Mouse (Mus musculus) forebrain, embryonic 16.5 days (tissue): ENCODE measurements around the gene Lmna. TPM values are rescaled to one million over a fixed set of nuclear protein-coding genes. Genes with fewer than 3 reads are reported as not detected.

Experiments used
- ATAC-seq: fragments of 200-750 bp; cut with Nextera tagmentation; 2 replicates; pipeline ENCODE4 v1.8.0; 2017; ENCODE audit warnings: mild to moderate bottlenecking, moderate library complexity
- H3K27ac ChIP-seq: fragments of 300-500 bp; sonication (generic); 2 replicates; pipeline ENCODE4 v1.5.1; 2014; ENCODE audit warnings: low read length, control low read depth
- H3K27me3 ChIP-seq: fragments of 300-500 bp; sonication (generic); replicated peaks from 2 replicates; pipeline ENCODE4 v1.6.1; 2014; ENCODE audit warnings: low read length; ENCODE audit not compliant: control insufficient read depth, insufficient read depth
- H3K36me3 ChIP-seq: fragments of 300-500 bp; sonication (generic); 2 replicates; pipeline ENCODE4 v1.6.1; 2014; ENCODE audit not compliant: control insufficient read depth, insufficient read depth
- H3K4me1 ChIP-seq: fragments of 300-500 bp; sonication (generic); replicated peaks from 2 replicates; pipeline ENCODE4 v1.6.1; 2014; ENCODE audit warnings: low read length; ENCODE audit not compliant: control insufficient read depth, insufficient read depth
- H3K4me2 ChIP-seq: fragments of 300-500 bp; sonication (generic); 2 replicates; pipeline ENCODE4 v1.6.1; 2014; ENCODE audit warnings: mild to moderate bottlenecking, low read length, control low read depth
- H3K4me3 ChIP-seq: fragments of 300-500 bp; sonication (generic); replicated peaks from 2 replicates; pipeline ENCODE4 v1.5.1; 2014; ENCODE audit warnings: mild to moderate bottlenecking, low read length, control low read depth
- H3K9ac ChIP-seq: fragments of 300-500 bp; sonication (generic); replicated peaks from 2 replicates; pipeline ENCODE4 v1.6.1; 2014; ENCODE audit warnings: low read depth, low read length, control low read depth
- H3K9me3 ChIP-seq: fragments of 300-500 bp; sonication (generic); 2 replicates; pipeline ENCODE4 v1.6.1; 2016; ENCODE audit warnings: low read length; ENCODE audit not compliant: control insufficient read depth
- WGBS: fragments of 180-500 bp; shearing (Covaris S2); extraction: QIAGEN DNeasy Blood & Tissue Kit; methylation state at CpG from one replicate; pipeline ENCODE4 v1.1.7; 2014; 5-methylcytosine and 5-hydroxymethylcytosine counted together
- polyA plus RNA-seq: library from polyadenylated mRNA; unstranded; fragments of >200 nt; fragmentation: Nextera tagmentation; extraction: Ambion mirVana; gene quantifications from 2 replicates; pipeline ENCODE4 v1.2.1, GENCODE M21; 2015

The Lmna gene
- polyA plus RNA-seq, 1 experiment from 2014 or later, result 26.9 TPM

GRCm38 (mm10) chr3:88541622-88542401 is 32.1 kb upstream of the Lmna start:
- H3K4me1 ChIP-seq, result peaks cover 52% of the 10 kb centered on the region
- H3K27me3 ChIP-seq, result no peaks in the 10 kb centered on the region
- no peaks in the 10 kb centered on the region for H3K9me3 ChIP-seq
- WGBS, result 39% methylated on average over 7 of the region's 7 CpGs
- ATAC-seq, result peak; percentile 49
- H3K36me3 ChIP-seq, result peaks cover 10% of the 10 kb centered on the region
- H3K27ac ChIP-seq, result peak overlapping the region; percentile 54
- no peak overlapping the region for H3K4me3 ChIP-seq
- no peak overlapping the region for H3K9ac ChIP-seq
- H3K4me2 ChIP-seq, result no peak overlapping the region

GRCm38 (mm10) chr3:88540085-88540484 is 30.3 kb upstream of the Lmna start:
- Histone ChIP-seq H3K9me3 (no peaks in the 10 kb centered on the region), H3K9ac (no peak overlapping the region), H3K4me3 (no peak overlapping the region), H3K4me1 (peaks cover 69% of the 10 kb centered on the region), H3K4me2 (no peak overlapping the region), H3K27me3 (no peaks in the 10 kb centered on the region), H3K36me3 (peaks cover 15% of the 10 kb centered on the region), H3K27ac (peak overlapping the region; percentile 29)
- 50% methylated on average over 5 of the region's 5 CpGs for WGBS
- no peak for ATAC-seq

- no peaks in the 10 kb centered on the region for H3K9me3 ChIP-seq
- no peak for ATAC-seq
- peaks cover 76% of the 10 kb centered on the region for H3K4me1 ChIP-seq
- H3K36me3 ChIP-seq, result peaks cover 15% of the 10 kb centered on the region
- H3K27me3 ChIP-seq, result no peaks in the 10 kb centered on the region
- no peak overlapping the region for H3K4me3 ChIP-seq
- H3K9ac ChIP-seq, result 0 out of 2 replicates have a peak overlapping the region, but pooled peaks have one; percentile 27
- peak overlapping the region; percentile 53; the same call in 1 of the 2 replicates for H3K27ac ChIP-seq
- WGBS, result 0% methylated on average over 3 of the region's 3 CpGs
- H3K4me2 ChIP-seq, result no peak overlapping the region
Measured at GRCm38 (mm10) chr3:88539397-88539796, 29.6 kb upstream of the Lmna start.

- no peak overlapping the region for H3K4me3 ChIP-seq
- peak overlapping the region; percentile 62; the same call in 1 of the 2 replicates for H3K27ac ChIP-seq
- 0 out of 2 replicates have a peak overlapping the region, but pooled peaks have one; percentile 10 for H3K9ac ChIP-seq
- H3K4me2 ChIP-seq, result no peak overlapping the region; the same call in 1 of the 2 replicates
- peaks cover 80% of the 10 kb centered on the region for H3K4me1 ChIP-seq
- 9% methylated on average over 9 of the region's 9 CpGs for WGBS
- H3K9me3 ChIP-seq, result no peaks in the 10 kb centered on the region
- H3K36me3 ChIP-seq, result peaks cover 15% of the 10 kb centered on the region
- no peak for ATAC-seq
- H3K27me3 ChIP-seq, result no peaks in the 10 kb centered on the region
Measured at GRCm38 (mm10) chr3:88538271-88539145, 28.8 kb upstream of the Lmna start.

- peaks cover 75% of the 10 kb centered on the region for H3K4me1 ChIP-seq
- peak overlapping the region; percentile 90; the same call in 1 of the 2 replicates for H3K4me3 ChIP-seq
- H3K9me3 ChIP-seq, result no peaks in the 10 kb centered on the region
- 59% methylated on average over 6 of the region's 6 CpGs for WGBS
- peaks cover 15% of the 10 kb centered on the region for H3K36me3 ChIP-seq
- H3K9ac ChIP-seq, result peak overlapping the region; percentile 96; the same call in 1 of the 2 replicates
- no peak for ATAC-seq
- H3K27ac ChIP-seq, result no peak overlapping the region
- H3K27me3 ChIP-seq, result no peaks in the 10 kb centered on the region
- H3K4me2 ChIP-seq, result peak overlapping the region; percentile 83
Measured at GRCm38 (mm10) chr3:88537146-88537545, 27.4 kb upstream of the Lmna start.

- WGBS, result 2% methylated on average over 63 of the region's 64 CpGs
- H3K36me3 ChIP-seq, result peaks cover 15% of the 10 kb centered on the region
- no peaks in the 10 kb centered on the region for H3K27me3 ChIP-seq
- H3K27ac ChIP-seq, result peak overlapping the region; percentile 38; the same call in 1 of the 2 replicates
- peak overlapping the region; percentile 90 for H3K4me3 ChIP-seq
- ATAC-seq, result no peak
- H3K4me2 ChIP-seq, result peak overlapping the region; percentile 83
- H3K9me3 ChIP-seq, result no peaks in the 10 kb centered on the region
- H3K9ac ChIP-seq, result peak overlapping the region; percentile 96
- H3K4me1 ChIP-seq, result peaks cover 67% of the 10 kb centered on the region
Measured at GRCm38 (mm10) chr3:88536103-88536930, 26.6 kb upstream of the Lmna start.

- Histone ChIP-seq H3K4me3 (peak overlapping the region; percentile 90), H3K4me1 (peaks cover 63% of the 10 kb centered on the region), H3K27me3 (no peaks in the 10 kb centered on the region), H3K9ac (peak overlapping the region; percentile 96), H3K27ac (no peak overlapping the region; the same call in 1 of the 2 replicates), H3K4me2 (peak overlapping the region; percentile 83), H3K9me3 (no peaks in the 10 kb centered on the region), H3K36me3 (peaks cover 15% of the 10 kb centered on the region)
- no peak for ATAC-seq
- 10% methylated on average over 4 of the region's 4 CpGs for WGBS
Measured at GRCm38 (mm10) chr3:88535527-88535926, 25.8 kb upstream of the Lmna start.

GRCm38 (mm10) chr3:88535005-88535404 is 25.2 kb upstream of the Lmna start:
- Histone ChIP-seq H3K4me3 (peak overlapping the region; percentile 90), H3K27me3 (no peaks in the 10 kb centered on the region), H3K27ac (peak overlapping the region; percentile 29), H3K9me3 (no peaks in the 10 kb centered on the region), H3K36me3 (peaks cover 15% of the 10 kb centered on the region), H3K9ac (peak overlapping the region; percentile 96), H3K4me2 (peak overlapping the region; percentile 83), H3K4me1 (peaks cover 63% of the 10 kb centered on the region)
- 5% methylated on average over 3 of the region's 3 CpGs for WGBS
- no peak for ATAC-seq
